ENCODE assay signal across 11 mouse cellular contexts in the genomic region with DNA sequence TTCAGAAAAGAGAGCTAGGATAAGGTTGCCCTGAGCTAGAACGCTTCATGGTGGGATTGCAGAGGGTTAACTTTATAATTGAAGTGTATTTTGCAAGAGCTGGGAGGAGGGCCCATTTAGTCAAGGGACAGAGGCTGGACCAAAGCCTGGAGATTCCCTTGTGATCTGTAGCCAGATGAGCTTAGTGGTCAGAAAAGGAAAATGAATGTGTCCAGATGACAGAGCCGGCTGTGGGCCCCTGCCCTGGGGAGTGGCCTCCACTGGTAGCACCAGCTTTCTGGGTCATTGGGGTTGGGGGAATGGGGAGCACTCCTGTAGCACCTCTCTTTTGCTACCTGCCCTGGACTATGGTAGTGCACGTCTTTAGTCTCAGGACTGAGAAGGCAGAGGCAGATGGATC. TPM values are rescaled to one million over a fixed set of nuclear protein-coding genes. Genes with fewer than 3 reads are reported as not detected.
A peak's percentile ranks its signal among the peaks of the same experiment; 100 is the strongest.
DNase-seq lines count a peak whose midpoint lies in the region; ATAC-seq and TF ChIP-seq lines count a peak whose summit lies in the region.
"Had no signal": no experiment of that assay in that cellular context is flagged by ENCODE, and none has a peak within 500 bp of the region (broad histone marks: within the 10 kb centered on the region; RNA-seq: fewer than 3 reads in every experiment).

No protein-coding gene starts in this region.

- H3K4me1 ChIP-seq in kidney, adult 2 months (ENCODE audit: control insufficient read depth, insufficient read depth, low read length), result no peaks in the 10 kb centered on the region
- no peaks in the 10 kb centered on the region for H3K4me1 ChIP-seq in forebrain, embryonic 15.5 days
- H3K4me1 ChIP-seq: hindbrain, embryonic 10.5 days had no signal

- H3K9ac ChIP-seq in forebrain, embryonic 15.5 days (replicated peaks), result no peak overlapping the region

- H3K27me3 ChIP-seq in kidney, adult 2 months (replicated peaks; ENCODE audit: control insufficient read depth, insufficient read depth, low read length), result no peaks in the 10 kb centered on the region
- no peaks in the 10 kb centered on the region for H3K27me3 ChIP-seq in forebrain, embryonic 15.5 days

- no peak for TF ChIP-seq POLR2A in kidney, adult 2 months (IDR thresholded peaks at IDR 0.05; ENCODE audit: low read depth, low read length)

- TF ChIP-seq CTCF in kidney, adult 2 months (conservative IDR thresholded peaks at IDR 0.05; ENCODE audit: insufficient read depth, insufficient read length, low read depth, low read length), result no peak

- 87% methylated on average over 3 of the region's 3 CpGs for WGBS in kidney, adult 2 months
- WGBS in forebrain, embryonic 15.5 days, result 82% methylated on average over 3 of the region's 3 CpGs

- peak; percentile 48 for DNase-seq in kidney, adult 2 months
- DNase-seq in kidney, adult 8-10 months, result no peak
- DNase-seq in Muller cell, postnatal 12 days (ENCODE audit: inconsistent ontology term), result peak; percentile 86
- peak; percentile 79 for DNase-seq in gastrocnemius, postnatal 14 days
- peak; percentile 82 for DNase-seq in lung, postnatal 10 days
- no peak for DNase-seq in cerebellum, postnatal 25 days
- no peak for DNase-seq in cerebellum, adult 18-20 months
- DNase-seq: layer of hippocampus, postnatal 36 days had no signal

- ATAC-seq in forebrain, embryonic 15.5 days (replicated peaks), result no peak

- intact Hi-C loops in gastrocnemius, postnatal 14 days (cut with DNase I; ENCODE audit: low total_unique reads), result no loop called here

- no peak overlapping the region for H3K27ac ChIP-seq in kidney, adult 2 months (ENCODE audit: insufficient read depth, low read depth, low read length)
- no peak overlapping the region for H3K27ac ChIP-seq in forebrain, embryonic 15.5 days (replicated peaks)
- H3K27ac ChIP-seq: hindbrain, embryonic 10.5 days had no signal

- no peak overlapping the region for H3K4me3 ChIP-seq in kidney, adult 2 months (ENCODE audit: insufficient read depth, low read depth, low read length)
- H3K4me3 ChIP-seq in forebrain, embryonic 15.5 days, result no peak overlapping the region
- H3K4me3 ChIP-seq: hindbrain, embryonic 10.5 days had no signal

- no peaks in the 10 kb centered on the region for H3K36me3 ChIP-seq in kidney, adult 2 months (ENCODE audit: control insufficient read depth, insufficient read depth, low read length)
- H3K36me3 ChIP-seq in forebrain, embryonic 15.5 days, result no peaks in the 10 kb centered on the region
- H3K36me3 ChIP-seq: hindbrain, embryonic 10.5 days had no signal

- H3K4me2 ChIP-seq in forebrain, embryonic 15.5 days (replicated peaks), result no peak overlapping the region

- no peaks in the 10 kb centered on the region for H3K9me3 ChIP-seq in forebrain, embryonic 15.5 days
- H3K9me3 ChIP-seq: hindbrain, embryonic 10.5 days had no signal

RNA-seq across cellular contexts. Expression of gene Il27, which starts 12.3 kb away (rescaled TPM):
- polyA plus RNA-seq in kidney, adult 2 months (2012; rRNA removed), result 0.13 TPM in 1 of 2 replicates, not detected in the other
- not detected for total RNA-seq in gastrocnemius, postnatal 14 days (2021)
- polyA plus RNA-seq in forebrain, embryonic 15.5 days (2015; fragmentation: Nextera tagmentation; extraction: Ambion mirVana), result not detected in 2 replicates
- total RNA-seq: layer of hippocampus, postnatal 36 days had no signal
- polyA plus RNA-seq: hindbrain, embryonic 10.5 days; neural tube, embryonic 14.5 days had no signal

RNA-seq across cellular contexts. Expression of gene Cln3, which starts 21.4 kb away (rescaled TPM):
- polyA plus RNA-seq in kidney, adult 2 months (2012; rRNA removed), result 117 and 120 TPM in 2 replicates
- 1 to 10 TPM; 6.5 to 7.6 TPM for total RNA-seq in gastrocnemius, postnatal 14 days (2021)
- polyA plus RNA-seq in forebrain, embryonic 15.5 days (2015; fragmentation: Nextera tagmentation; extraction: Ambion mirVana), result 31.7 and 34.3 TPM in 2 replicates

RNA-seq across cellular contexts. Expression of gene Apobr, which starts 22.3 kb away (rescaled TPM):
- 1.2 and 1.5 TPM in 2 replicates for polyA plus RNA-seq in kidney, adult 2 months (2012; rRNA removed)
- total RNA-seq in gastrocnemius, postnatal 14 days (2021), result under 1 TPM; 0.55 to 0.88 TPM
- polyA plus RNA-seq in forebrain, embryonic 15.5 days (2015; fragmentation: Nextera tagmentation; extraction: Ambion mirVana), result 0.25 and 0.32 TPM in 2 replicates

RNA-seq across cellular contexts. Expression of gene Nupr1, which starts 23.6 kb away (rescaled TPM):
- polyA plus RNA-seq in kidney, adult 2 months (2012; rRNA removed), result 29.2 and 36.4 TPM in 2 replicates
- total RNA-seq in gastrocnemius, postnatal 14 days (2021), result 10 to 100 TPM; 15.4 to 18.3 TPM
- polyA plus RNA-seq in forebrain, embryonic 15.5 days (2015; fragmentation: Nextera tagmentation; extraction: Ambion mirVana), result 4.9 and 5.9 TPM in 2 replicates

RNA-seq across cellular contexts. Expression of gene Eif3c, which starts 40.9 kb away (rescaled TPM):
- 105 TPM in 2 replicates for polyA plus RNA-seq in kidney, adult 2 months (2012; rRNA removed)
- total RNA-seq in gastrocnemius, postnatal 14 days (2021), result 100 to 1,000 TPM; 135 to 136 TPM
- polyA plus RNA-seq in forebrain, embryonic 15.5 days (2015; fragmentation: Nextera tagmentation; extraction: Ambion mirVana), result 196 TPM in 2 replicates

Comparison
In these comparisons a context has a peak if more than half of its experiments do, and no peak if none do; other contexts are left out.
1. DNase-seq: peak in kidney, adult 2 months (single experiment), Muller cell, postnatal 12 days (single experiment), gastrocnemius, postnatal 14 days (single experiment) and lung, postnatal 10 days (single experiment); none in kidney, adult 8-10 months (0 of 2), cerebellum, postnatal 25 days (0 of 2) and cerebellum, adult 18-20 months (0 of 2).